Mouse (Mus musculus) lung, embryonic 14.5 days (tissue): ENCODE measurements around the gene Smyd3. TPM values are rescaled to one million over a fixed set of nuclear protein-coding genes. Genes with fewer than 3 reads are reported as not detected.

Source experiments
- ATAC-seq: fragments of 200-750 bp; cut with Nextera tagmentation; 2 replicates; pipeline ENCODE4 v1.8.0; 2017; ENCODE audit warnings: mild to moderate bottlenecking, moderate TSS enrichment, moderate library complexity; ENCODE audit not compliant: insufficient read depth
- DNase-seq: peaks from one replicate; pipeline ENCODE4 v3.0.0-alpha.2; 2015
- H3K27ac ChIP-seq: fragments of 300-500 bp; sonication (generic); 2 replicates; pipeline ENCODE4 v1.5.1; 2014; ENCODE audit warnings: low read depth, mild to moderate bottlenecking, moderate library complexity
- H3K27me3 ChIP-seq: fragments of 300-500 bp; sonication (generic); 2 replicates; pipeline ENCODE4 v1.6.1; 2014; ENCODE audit warnings: low read length, control low read depth; ENCODE audit not compliant: insufficient read depth
- H3K36me3 ChIP-seq: fragments of 300-500 bp; sonication (generic); 2 replicates; pipeline ENCODE4 v1.6.1; 2014; ENCODE audit warnings: control low read depth; ENCODE audit not compliant: insufficient read depth
- H3K4me1 ChIP-seq: fragments of 300-500 bp; sonication (generic); 2 replicates; pipeline ENCODE4 v1.6.1; 2014; ENCODE audit warnings: antibody characterized with exemption, control low read depth; ENCODE audit not compliant: insufficient read depth
- H3K4me2 ChIP-seq: fragments of 300-500 bp; sonication (generic); 2 replicates; pipeline ENCODE4 v1.6.1; 2014; ENCODE audit warnings: mild to moderate bottlenecking
- H3K4me3 ChIP-seq: fragments of 300-500 bp; sonication (generic); 2 replicates; pipeline ENCODE4 v1.5.1; 2014; ENCODE audit warnings: low read depth, low read length
- H3K9ac ChIP-seq: fragments of 300-500 bp; sonication (generic); 2 replicates; pipeline ENCODE4 v1.6.1; 2014
- H3K9me3 ChIP-seq: fragments of 300-500 bp; sonication (generic); 2 replicates; pipeline ENCODE4 v1.6.1; 2016; ENCODE audit warnings: low read depth, low read length, control low read depth
- CTCF ChIP-seq: IDR thresholded peaks from 2 replicates; pipeline ENCODE4 v1.5.1; 2016; ENCODE audit warnings: antibody characterized with exemption, low read depth
- WGBS: fragments of 180-500 bp; shearing (Covaris S2); extraction: QIAGEN DNeasy Blood & Tissue Kit; methylation state at CpG from one replicate; pipeline ENCODE4 v1.1.7; 2014; 5-methylcytosine and 5-hydroxymethylcytosine counted together
- polyA plus RNA-seq: library from polyadenylated mRNA; unstranded; fragments of >200 nt; fragmentation: Nextera tagmentation; extraction: Ambion mirVana; gene quantifications from 2 replicates; pipeline ENCODE4 v1.2.1, GENCODE M21; 2014

Gene Smyd3
- polyA plus RNA-seq, 1 experiment from 2014 or later = 20.6 TPM

DNA sequence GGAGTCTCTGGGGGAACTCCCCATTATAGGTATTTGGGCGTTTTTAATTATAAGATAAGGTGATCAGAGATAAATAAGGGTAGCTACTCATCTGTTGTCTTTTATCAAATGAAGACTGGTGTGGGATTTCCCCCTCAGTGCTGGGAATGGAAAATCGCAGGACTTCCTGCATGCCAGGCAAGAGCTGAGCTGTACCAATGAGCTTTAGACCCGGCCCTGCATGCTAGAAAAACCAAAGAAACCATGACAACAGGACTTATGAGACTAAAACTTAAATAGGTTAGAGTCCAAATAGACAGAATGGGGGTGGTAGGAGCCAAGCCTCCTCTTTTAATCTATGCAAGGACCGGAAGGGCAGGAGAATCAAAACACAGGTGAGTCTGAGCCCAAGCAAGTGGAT is 492.7 kb downstream of the Smyd3 start:
- Histone ChIP-seq H3K9ac (no peak overlapping the region), H3K4me1 (no peaks in the 10 kb centered on the region), H3K27ac (no peak overlapping the region), H3K9me3 (no peaks in the 10 kb centered on the region), H3K36me3 (no peaks in the 10 kb centered on the region), H3K27me3 (no peaks in the 10 kb centered on the region), H3K4me2 (no peak overlapping the region), H3K4me3 (no peak overlapping the region)
- no peak for ATAC-seq
- DNase-seq = no peak
- 76% methylated on average over 4 of the region's 4 CpGs for WGBS
- TF ChIP-seq CTCF = no peak

DNA sequence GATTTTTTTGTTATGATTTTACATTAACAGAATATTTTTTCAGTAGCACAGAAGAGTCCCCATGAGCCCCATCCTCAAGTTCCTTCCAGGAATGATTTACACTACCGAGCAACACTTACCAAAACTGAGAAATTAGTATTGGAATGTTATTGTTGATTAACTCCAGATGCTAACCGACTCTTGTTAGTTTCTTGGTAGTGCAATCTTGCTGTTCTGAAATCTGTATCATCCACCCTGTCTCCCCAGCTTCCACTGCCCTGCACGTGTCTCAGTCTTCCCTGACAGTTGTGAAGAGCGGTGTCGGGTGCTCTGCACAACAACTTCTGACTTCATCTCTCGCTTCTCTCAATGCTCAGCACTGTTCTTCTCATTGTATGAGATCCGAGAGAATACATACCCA is 494.4 kb downstream of the Smyd3 start:
- no peaks in the 10 kb centered on the region for H3K36me3 ChIP-seq
- no peaks in the 10 kb centered on the region for H3K27me3 ChIP-seq
- no peak overlapping the region for H3K27ac ChIP-seq
- no peak overlapping the region for H3K4me2 ChIP-seq
- TF ChIP-seq CTCF = no peak
- WGBS = 68% methylated on average over 7 of the region's 7 CpGs
- ATAC-seq = no peak
- no peak overlapping the region for H3K9ac ChIP-seq
- no peaks in the 10 kb centered on the region for H3K4me1 ChIP-seq
- H3K9me3 ChIP-seq = no peaks in the 10 kb centered on the region
- H3K4me3 ChIP-seq = no peak overlapping the region
- DNase-seq = no peak

DNA sequence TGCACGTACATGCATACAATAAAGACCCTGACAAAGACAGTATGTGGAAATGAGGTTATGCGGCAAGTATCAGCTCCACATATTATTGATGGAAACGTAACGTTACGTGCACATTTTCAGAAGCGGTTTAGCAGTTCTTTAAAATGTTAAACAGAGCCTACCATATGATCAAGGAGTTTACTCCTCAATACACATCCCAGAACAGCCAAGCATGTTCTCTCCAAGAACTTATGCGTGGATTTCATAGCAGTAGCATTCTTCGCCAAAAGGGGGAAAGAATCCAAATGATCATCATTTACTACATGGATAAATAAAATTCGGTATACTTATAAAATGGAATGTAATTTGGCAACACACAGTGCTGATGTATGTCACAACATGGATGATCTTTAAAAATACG is 500.4 kb downstream of the Smyd3 start:
- no peak for TF ChIP-seq CTCF
- Histone ChIP-seq H3K9ac (no peak overlapping the region), H3K4me3 (no peak overlapping the region), H3K27me3 (no peaks in the 10 kb centered on the region), H3K36me3 (no peaks in the 10 kb centered on the region), H3K4me2 (no peak overlapping the region), H3K27ac (no peak overlapping the region), H3K4me1 (no peaks in the 10 kb centered on the region), H3K9me3 (no peaks in the 10 kb centered on the region)
- 91% methylated on average over 10 of the region's 10 CpGs for WGBS
- ATAC-seq (no peak), DNase-seq (no peak)

DNA sequence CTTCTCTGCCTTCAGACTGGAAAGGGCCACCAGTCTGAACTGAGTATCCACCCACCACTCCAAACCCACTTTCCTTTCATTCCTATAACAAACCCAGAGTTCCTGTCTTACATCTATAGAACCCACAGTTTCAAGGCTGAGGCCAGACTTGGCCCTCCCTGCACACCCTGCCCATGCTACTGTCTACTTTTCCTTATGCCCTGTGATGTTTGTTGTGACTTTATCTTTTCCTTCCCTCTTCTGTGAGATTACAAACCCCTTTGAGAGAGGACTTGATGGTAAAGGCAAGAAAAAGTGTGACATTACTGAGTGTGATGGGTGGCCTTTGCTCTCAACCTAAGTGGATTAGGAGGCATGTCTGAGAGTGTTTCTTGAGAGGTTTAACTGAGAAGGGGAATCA is 504.8 kb downstream of the Smyd3 start:
- no peak overlapping the region for H3K4me3 ChIP-seq
- TF ChIP-seq CTCF = no peak
- ATAC-seq = no peak
- H3K9ac ChIP-seq = no peak overlapping the region
- H3K36me3 ChIP-seq = no peaks in the 10 kb centered on the region
- no peaks in the 10 kb centered on the region for H3K4me1 ChIP-seq
- H3K9me3 ChIP-seq = no peaks in the 10 kb centered on the region
- no peaks in the 10 kb centered on the region for H3K27me3 ChIP-seq
- no peak overlapping the region for H3K27ac ChIP-seq
- H3K4me2 ChIP-seq = no peak overlapping the region
- no peak for DNase-seq

DNA sequence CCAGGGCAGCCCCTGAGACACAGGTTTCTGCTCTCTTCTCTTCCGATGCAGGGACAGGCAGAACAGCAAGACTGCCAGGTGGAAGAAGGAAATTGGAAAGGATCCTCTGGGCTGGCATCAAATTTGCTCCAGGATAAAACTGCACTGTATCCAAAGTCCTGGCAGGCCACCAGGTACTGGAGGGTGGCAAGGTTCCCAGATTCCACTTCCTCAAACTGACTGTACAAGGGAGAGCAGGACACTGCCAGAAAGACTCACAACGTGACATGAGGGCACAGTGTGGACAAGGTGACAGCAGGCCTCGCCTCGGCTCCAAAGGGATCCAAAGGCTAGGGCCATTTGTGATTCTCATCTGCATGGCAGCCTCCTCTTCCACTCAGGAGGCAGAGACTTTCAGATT is 505.6 kb downstream of the Smyd3 start:
- Histone ChIP-seq H3K27ac (no peak overlapping the region), H3K9ac (no peak overlapping the region), H3K36me3 (no peaks in the 10 kb centered on the region), H3K4me3 (no peak overlapping the region), H3K4me2 (no peak overlapping the region), H3K27me3 (no peaks in the 10 kb centered on the region), H3K9me3 (no peaks in the 10 kb centered on the region), H3K4me1 (no peaks in the 10 kb centered on the region)
- no peak for TF ChIP-seq CTCF
- ATAC-seq (no peak), DNase-seq (no peak)
- WGBS = 80% methylated on average over 4 of the region's 4 CpGs

DNA sequence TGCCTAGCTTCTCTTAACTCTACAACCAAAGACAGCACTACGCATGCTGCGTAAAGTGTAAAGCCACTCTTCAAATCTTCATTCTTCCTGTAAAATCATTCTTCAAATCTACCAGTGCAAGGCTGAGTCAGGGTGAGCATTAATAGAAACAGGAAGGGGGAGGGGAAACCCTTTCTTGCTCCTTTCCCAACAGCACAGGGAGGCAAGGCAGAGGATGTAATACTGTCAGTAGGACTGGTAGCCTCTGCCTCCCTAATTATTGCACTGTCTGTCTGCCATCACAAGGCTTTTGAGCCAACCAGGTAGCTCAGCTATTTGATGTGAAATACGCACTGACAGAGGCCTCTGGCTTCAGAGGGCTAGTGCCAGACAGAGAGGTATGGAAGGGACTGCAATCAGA is 507.1 kb downstream of the Smyd3 start:
- Histone ChIP-seq H3K4me1 (no peaks in the 10 kb centered on the region), H3K4me2 (no peak overlapping the region), H3K4me3 (no peak overlapping the region), H3K27ac (no peak overlapping the region), H3K9ac (no peak overlapping the region), H3K27me3 (no peaks in the 10 kb centered on the region), H3K36me3 (no peaks in the 10 kb centered on the region), H3K9me3 (no peaks in the 10 kb centered on the region)
- DNase-seq (no peak), ATAC-seq (no peak)
- WGBS = 87% methylated on average over 3 of the region's 3 CpGs
- no peak for TF ChIP-seq CTCF

DNA sequence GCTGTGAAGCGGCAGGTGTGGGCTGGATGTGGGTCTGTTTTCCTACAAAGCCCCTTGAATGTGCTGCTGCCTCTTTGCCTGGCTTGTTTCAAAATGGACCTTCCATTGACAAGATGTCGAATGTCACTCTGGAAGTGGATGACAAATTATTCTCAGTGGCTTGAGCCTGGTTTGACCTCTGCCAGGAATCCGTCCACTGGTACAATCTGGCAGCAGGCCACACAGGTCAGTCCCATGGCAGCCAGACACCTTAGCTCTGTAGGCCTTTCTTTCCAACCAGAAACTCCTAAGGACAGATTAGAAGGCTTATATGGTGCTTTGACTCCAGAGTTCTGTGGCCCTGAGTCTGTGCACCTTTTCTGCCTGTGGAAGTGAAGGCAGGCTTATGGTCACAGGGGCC is 507.9 kb downstream of the Smyd3 start:
- H3K9ac ChIP-seq = no peak overlapping the region
- no peaks in the 10 kb centered on the region for H3K27me3 ChIP-seq
- H3K4me2 ChIP-seq = no peak overlapping the region
- DNase-seq (no peak), ATAC-seq (no peak)
- TF ChIP-seq CTCF = no peak
- 72% methylated on average over 3 of the region's 3 CpGs for WGBS
- H3K27ac ChIP-seq = no peak overlapping the region
- H3K36me3 ChIP-seq = no peaks in the 10 kb centered on the region
- H3K4me1 ChIP-seq = no peaks in the 10 kb centered on the region
- no peaks in the 10 kb centered on the region for H3K9me3 ChIP-seq
- H3K4me3 ChIP-seq = no peak overlapping the region
